Mouse (Mus musculus) myocyte (in vitro differentiated cells): ENCODE results near the gene Rhox11.

ENCODE experiments used
- CEBPB ChIP-seq: IDR thresholded peaks from 2 replicates; pipeline ENCODE4 v1.6.1; 2011; ENCODE audit warnings: mild to moderate bottlenecking, moderate library complexity; ENCODE audit not compliant: poor library complexity, insufficient read depth, severe bottlenecking
- E2F4 ChIP-seq: IDR thresholded peaks from one replicate; pipeline ENCODE4 v1.6.1; 2011; ENCODE audit warnings: mild to moderate bottlenecking, control low read depth, moderate library complexity; ENCODE audit not compliant: insufficient read depth
- MAX ChIP-seq: IDR thresholded peaks from one replicate; pipeline ENCODE4 v1.6.1; 2011; ENCODE audit warnings: low read depth, mild to moderate bottlenecking, control low read depth
- MYOD1 ChIP-seq, 3 experiments: IDR thresholded peaks; one replicate each; pipeline ENCODE4 v1.6.1; 2011; ENCODE audit warnings: control low read depth in 2 of 3, low read depth in 2 of 3, mild to moderate bottlenecking in 2 of 3, moderate library complexity in 1 of 3; ENCODE audit not compliant: insufficient read length in 2 of 3, control insufficient read depth in 1 of 3
- MYOG ChIP-seq, 3 experiments: IDR thresholded peaks; one replicate each; pipeline ENCODE4 v1.6.1; 2011; ENCODE audit warnings: control low read depth in 2 of 3, low read depth in 2 of 3, mild to moderate bottlenecking in 2 of 3; ENCODE audit not compliant: insufficient read length in 2 of 3, control insufficient read depth in 1 of 3, insufficient read depth in 1 of 3
- POLR2A ChIP-seq: IDR thresholded peaks from one replicate; pipeline ENCODE4 v1.6.1; 2011; ENCODE audit warnings: low read depth, mild to moderate bottlenecking, control low read depth, moderate library complexity; ENCODE audit not compliant: insufficient read length
- POLR2AphosphoS2 ChIP-seq: IDR thresholded peaks from one replicate; pipeline ENCODE4 v1.6.1; 2011; ENCODE audit warnings: low read depth, control low read depth; ENCODE audit not compliant: insufficient read length
- SRF ChIP-seq: IDR thresholded peaks from one replicate; pipeline ENCODE4 v1.6.1; 2011; ENCODE audit warnings: low read depth; ENCODE audit not compliant: control insufficient read depth, insufficient read length
- TCF12 ChIP-seq: IDR thresholded peaks from one replicate; pipeline ENCODE4 v1.6.1; 2011; ENCODE audit warnings: mild to moderate bottlenecking, control low read depth; ENCODE audit not compliant: poor library complexity, insufficient read depth, severe bottlenecking
- TCF3 ChIP-seq: IDR thresholded peaks from one replicate; pipeline ENCODE4 v1.6.1; 2011; ENCODE audit warnings: low read depth, control low read depth; ENCODE audit not compliant: insufficient read length
- USF1 ChIP-seq: IDR thresholded peaks from one replicate; pipeline ENCODE4 v1.6.1; 2011; ENCODE audit warnings: low read depth, mild to moderate bottlenecking, control low read depth, moderate library complexity

DNA sequence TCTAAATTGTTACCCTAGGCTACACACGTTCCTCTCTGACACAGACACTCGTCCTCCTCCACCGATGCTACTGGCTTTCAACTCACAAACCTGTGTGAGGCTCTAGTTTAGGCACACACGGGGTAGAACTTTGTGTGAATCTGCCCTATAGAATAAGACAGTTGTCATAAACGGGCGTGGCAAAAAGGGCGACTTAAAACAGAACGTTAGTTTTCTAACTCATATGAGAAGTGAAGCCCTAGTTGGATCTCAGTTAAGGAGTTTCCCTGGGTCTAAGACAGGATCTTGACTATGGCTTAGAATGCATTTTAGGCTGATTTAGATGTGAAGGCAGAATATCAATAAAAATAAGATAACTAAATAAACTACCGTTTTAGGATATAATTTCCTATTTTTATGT lies at the start of gene Rhox11:
- TF ChIP-seq POLR2A (no peak), TCF12 (no peak), MYOG (IDR thresholded peaks at IDR 0.05; ENCODE audit: control insufficient read depth in 1 of 3, insufficient read depth in 1 of 3, insufficient read length in 2 of 3, low read depth in 2 of 3) (no peak), MAX (no peak), USF1 (no peak), MYOD1 (IDR thresholded peaks at IDR 0.05; ENCODE audit: control insufficient read depth in 1 of 3, insufficient read length in 2 of 3, low read depth in 2 of 3) (no peak), TCF3 (no peak), CEBPB (no peak), POLR2AphosphoS2 (no peak), SRF (no peak), E2F4 (no peak)
